Mouse (Mus musculus): Measurements from ENCODE around the gene Cyld. TPM values are rescaled to one million over a fixed set of nuclear protein-coding genes. Genes with fewer than 3 reads are reported as not detected.
"Not testable (repeated sequence)": the region's sequence is repeated elsewhere in the genome, so short reads cannot be mapped to it uniquely, and the experiment has no call there.

Cyld gene
- 10 to 100 TPM; 41.4 to 58.1 TPM for total RNA-seq (2021)
- long read RNA-seq, experiment 1, full-length matches to known transcripts, result 13 of 24 reads
- long read RNA-seq, experiment 1, partial matches to known transcripts, result 2 of 24 reads
- long read RNA-seq, experiment 1, other reads (novel, unspliced or antisense), result 9 of 24 reads
- long read RNA-seq, experiment 2, full-length matches to known transcripts, result 39 of 103 reads
- long read RNA-seq, experiment 2, partial matches to known transcripts, result 20 of 103 reads
- long read RNA-seq, experiment 2, other reads (novel, unspliced or antisense), result 44 of 103 reads

DNA sequence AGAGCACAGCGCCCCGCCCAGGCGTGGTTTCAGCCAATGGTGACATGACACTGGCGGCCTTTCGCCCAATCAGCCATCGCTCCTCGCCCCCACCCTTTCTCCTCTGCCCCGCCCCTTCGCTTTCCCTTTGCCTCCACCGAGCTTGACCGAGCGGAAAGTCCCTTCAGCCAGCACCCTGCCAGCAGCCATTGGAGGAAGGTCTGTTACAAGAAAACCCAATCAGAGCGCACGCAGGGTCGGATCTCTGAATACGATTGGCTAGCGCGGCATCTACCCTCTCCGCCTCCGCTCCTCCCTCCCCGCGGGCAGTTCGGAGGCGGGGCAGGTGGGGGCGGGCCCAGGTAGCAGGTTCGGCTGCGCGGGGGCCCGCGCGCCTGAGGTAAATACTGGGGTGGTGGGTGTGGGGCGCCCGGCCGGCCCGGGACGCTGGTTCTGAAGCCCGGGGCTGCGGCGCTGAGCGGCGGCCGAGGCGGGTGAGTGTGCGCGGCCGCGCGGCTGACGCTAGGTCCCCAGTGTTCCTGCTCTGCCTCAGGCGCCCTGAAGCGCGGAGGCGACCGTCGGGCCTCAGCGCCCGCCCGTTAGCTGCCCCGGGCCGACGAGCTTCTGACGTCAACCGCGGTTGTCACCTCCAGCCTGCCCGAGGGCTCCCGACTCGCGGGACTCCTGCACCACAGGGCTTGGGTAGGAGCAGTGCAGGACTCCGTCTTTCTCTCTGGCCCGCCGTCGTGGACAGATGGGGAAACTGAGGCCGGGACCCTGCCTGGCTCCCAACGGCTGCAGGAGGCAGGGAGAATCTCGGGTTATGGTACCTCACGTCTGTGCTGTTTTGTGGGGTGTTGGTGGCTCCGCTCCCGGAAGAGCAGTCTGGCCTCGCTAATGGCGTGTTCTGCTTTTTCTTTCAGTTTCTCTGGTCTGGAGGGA lies at the start of gene Cyld:
TSS of gene Cyld (plus strand) at position 308 of the 921 bp plus-strand sequence.
- DNase-seq (ENCODE audit: low spot score in 2 of 2), result peak; percentile 94 to 95

DNA sequence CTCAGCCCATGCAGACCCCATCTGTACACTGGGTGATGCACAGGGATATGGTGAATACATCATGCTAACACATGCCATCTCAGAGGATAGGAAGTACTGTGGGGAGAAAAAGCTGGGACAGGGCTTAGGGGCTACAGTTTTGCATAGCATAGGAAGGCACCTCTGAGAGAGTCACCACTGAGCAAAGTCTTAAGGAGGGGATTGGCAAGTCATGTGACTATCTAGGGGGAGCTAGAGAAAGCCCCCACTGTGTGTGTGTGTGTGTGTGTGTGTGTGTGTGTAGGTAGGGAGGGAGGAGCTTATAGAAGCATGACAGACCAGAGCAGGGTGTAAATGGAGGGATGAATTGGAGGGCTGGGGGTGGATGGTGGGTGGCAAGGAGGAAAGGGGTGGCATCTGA lies 48.5 kb upstream of the Cyld start:
- no peak for DNase-seq (ENCODE audit: low spot score in 2 of 2)

GRCm38 (mm10) chr8:88650016-88650708 lies 46.7 kb upstream of the Cyld start:
- DNase-seq (ENCODE audit: low spot score in 2 of 2), result no peak

DNA sequence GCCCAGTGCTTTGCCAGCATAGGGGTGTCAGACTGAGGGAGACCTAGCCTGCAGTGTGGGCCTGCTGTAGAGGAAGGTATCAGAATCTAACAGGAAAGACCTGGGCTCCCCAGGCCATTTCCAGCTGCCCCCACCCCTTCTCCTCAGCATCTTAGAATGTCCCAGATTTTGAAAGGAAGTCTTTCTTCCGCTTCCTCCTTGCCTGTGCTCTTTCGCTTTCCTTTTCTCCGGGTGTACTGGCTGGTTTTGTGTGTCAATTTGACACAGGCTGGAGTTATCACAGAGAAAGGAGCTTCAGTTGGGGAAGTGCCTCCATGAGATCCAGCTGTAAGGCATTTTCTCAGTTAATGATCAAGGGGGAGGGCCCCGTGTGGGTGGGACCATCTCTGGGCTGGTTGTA lies 45.7 kb upstream of the Cyld start:
- DNase-seq (ENCODE audit: low spot score in 2 of 2), result not testable (repeated sequence)

DNA sequence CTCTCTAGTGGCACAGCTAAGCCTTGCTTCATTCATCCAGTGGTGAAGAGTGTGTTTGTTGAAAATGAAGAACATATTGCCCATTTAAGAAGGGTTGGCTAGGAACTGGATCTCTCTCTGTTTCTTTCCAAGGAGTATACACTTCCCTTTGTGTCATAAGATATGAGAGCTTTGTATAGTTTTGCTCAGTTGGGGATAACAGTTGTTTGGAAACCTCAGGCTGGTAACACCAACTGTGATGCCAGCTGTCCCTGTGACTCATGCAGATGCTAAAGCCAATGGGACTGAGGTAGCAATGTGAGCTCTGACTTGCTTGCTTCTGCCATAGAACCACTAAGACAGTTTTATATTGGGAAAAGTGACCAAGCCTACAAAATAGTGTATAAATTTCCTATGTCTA lies 41.5 kb upstream of the Cyld start:
- no peak for DNase-seq (ENCODE audit: low spot score in 2 of 2)

DNA sequence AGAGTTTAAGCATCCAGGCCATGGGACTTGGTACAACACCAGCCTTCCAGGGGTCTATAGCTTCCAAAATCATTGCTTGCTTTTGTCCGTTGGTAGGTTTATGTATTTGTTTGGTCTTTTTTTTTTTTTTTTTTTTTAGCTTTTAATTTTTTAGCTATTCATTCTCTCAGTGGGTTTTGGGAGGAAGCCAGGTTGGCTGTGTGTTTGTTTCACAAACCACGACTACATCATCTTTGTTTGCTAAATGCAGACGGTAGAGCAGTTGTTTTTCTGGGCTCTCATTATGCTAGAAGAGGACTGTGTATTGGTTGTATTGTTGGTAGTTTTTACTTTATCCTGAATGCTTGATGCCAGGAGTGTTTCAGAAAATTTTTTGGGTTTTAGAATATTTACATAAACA lies 37.0 kb upstream of the Cyld start:
- DNase-seq (ENCODE audit: low spot score in 2 of 2), result no peak

- no peak for DNase-seq (ENCODE audit: low spot score in 2 of 2)
Observed at GRCm38 (mm10) chr8:88662401-88662821, 34.4 kb upstream of the Cyld start.

- no peak for DNase-seq (ENCODE audit: low spot score in 2 of 2)
Observed at GRCm38 (mm10) chr8:88664121-88664520, 32.7 kb upstream of the Cyld start.

DNA sequence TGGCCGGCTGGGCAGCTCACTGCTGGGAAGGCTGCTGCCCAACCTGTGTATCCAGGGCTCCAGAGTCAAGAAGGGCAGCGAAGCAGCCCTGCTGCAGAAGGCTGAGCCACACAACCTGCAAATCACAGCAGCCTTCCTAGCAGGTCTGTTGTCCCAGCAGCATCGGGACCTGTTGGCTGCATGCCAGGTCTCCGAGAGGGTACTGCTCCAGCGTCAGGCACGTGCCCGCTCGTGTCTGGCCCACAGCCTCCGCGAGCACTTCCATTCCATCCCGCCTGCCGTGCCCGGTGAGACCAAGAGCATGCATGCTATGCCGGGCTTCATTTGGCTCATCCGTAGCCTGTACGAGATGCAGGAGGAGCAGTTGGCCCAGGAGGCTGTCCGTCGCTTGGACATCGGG lies 31.9 kb upstream of the Cyld start:
- DNase-seq (ENCODE audit: low spot score in 2 of 2), result no peak

GRCm38 (mm10) chr8:88666435-88666834 lies 30.4 kb upstream of the Cyld start:
- DNase-seq (ENCODE audit: low spot score in 2 of 2), result no peak

- no peak for DNase-seq (ENCODE audit: low spot score in 2 of 2)
Observed at GRCm38 (mm10) chr8:88668400-88669086, 28.3 kb upstream of the Cyld start.

DNA sequence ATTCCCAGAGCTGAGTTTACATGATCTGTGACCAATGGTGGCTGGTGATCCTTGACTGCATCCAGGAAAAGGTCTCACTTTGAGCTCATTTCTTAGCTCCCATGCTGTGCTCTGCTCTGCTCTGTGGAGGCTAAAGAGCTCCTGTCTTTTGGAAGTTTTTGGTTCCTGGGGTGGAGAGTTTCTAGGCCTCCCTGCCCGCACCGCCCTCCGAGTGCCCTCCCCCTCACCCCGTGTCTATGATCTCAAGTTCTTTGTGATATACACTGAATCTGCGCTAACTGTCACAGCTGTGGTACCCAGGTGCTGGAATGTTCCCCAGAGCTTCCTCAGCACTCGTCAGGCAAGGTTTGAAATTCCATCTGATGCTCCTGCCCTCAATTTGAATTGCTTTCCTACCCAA lies 26.0 kb upstream of the Cyld start:
- DNase-seq (ENCODE audit: low spot score in 2 of 2), result no peak

DNA sequence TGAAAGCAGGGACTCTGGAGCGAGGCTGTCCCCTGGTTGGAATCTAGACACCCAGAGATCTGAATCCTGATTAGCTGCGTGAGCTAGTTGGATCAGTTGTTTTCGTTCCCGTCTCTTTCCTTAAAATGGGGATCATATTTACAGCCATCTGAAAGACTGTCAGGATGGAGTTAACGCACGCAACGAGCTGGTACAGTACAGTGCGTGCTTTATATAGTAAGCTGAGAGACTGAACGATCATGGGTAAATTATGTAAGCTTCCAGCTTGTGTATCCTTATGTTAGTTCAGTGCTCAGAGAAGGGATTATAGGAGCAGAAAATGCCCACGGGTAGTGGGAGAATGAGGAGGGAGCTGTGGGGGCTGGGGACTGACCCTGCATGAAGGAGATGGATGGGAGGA lies 25.3 kb upstream of the Cyld start:
- DNase-seq (ENCODE audit: low spot score in 2 of 2), result no peak

- DNase-seq (ENCODE audit: low spot score in 2 of 2), result no peak
Observed at GRCm38 (mm10) chr8:88673859-88674258, 23.0 kb upstream of the Cyld start.

DNA sequence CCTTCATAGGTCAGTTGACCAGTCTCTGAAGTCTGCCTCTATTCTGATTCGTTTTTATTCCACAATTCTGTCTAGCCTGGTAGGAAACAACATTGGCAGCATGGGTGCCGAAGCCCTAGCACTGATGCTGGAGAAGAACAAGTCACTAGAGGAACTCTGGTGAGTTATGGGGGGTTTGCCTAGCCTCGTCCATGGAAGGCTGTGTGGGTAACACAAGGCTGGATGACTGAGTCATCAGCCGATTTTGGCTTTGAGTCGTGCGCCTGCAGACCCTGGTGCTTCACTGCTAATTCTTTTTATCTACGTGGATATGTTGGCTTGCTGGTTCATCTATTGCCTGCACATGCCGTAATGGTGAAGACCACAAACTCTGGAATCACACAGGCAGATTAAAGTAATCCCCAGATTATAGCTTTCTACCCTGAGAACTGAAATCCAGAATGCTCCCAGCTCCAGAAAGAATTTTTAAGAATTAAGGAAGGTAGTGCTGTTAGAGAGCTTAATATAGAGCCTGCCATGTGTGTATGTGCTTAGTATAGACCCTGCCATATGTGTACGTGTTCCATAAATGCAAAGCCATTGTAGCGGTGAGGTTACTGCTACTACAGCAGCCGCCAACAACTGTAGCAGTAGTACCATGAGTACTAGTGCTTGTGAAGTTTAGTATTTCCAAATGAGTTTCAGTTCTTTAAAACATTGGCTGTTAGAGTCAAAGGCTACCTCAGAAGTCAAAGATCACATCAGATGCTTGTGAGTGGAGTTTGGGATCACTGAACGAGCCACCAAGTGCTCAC lies 21.3 kb upstream of the Cyld start:
- DNase-seq (ENCODE audit: low spot score in 2 of 2), result no peak

DNA sequence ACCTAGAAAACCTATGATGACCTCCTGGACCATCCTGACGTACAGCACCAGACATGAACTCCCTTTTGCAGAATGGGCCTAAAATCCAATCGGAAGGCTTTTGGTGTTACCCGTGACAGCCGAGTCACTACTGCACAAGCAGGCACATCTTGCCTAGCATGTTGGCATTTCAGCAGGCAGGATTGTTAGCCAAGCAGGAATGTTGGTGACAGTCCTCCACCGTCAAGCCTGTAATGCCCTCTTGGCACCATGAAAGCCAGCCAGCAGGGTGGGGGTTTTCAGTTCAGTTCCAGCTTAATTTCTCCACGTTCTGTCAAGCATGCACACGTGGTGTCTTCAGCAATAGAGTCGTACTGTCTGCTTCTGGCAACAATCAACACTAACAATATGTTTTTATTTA lies 19.8 kb upstream of the Cyld start:
- no peak for DNase-seq (ENCODE audit: low spot score in 2 of 2)

DNA sequence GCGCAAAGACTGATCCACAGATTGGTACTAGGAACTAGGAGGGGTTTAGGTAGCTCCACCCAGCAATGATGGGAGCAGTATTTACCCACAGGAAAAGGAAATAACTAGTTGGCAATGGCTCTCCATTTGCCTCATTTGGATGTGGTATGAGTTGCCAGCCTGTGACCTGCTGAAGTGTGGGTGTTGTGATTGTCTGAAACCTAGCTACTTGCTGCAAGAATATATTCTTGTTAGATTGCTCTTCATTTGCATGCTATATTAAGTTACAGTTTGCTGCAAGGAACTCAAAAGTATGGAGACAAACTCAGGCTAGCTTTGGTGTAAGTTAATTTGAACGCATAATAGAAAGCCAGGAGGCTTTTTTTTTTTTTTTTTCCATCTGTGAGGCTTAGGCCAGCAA lies 16.3 kb upstream of the Cyld start:
- no peak for DNase-seq (ENCODE audit: low spot score in 2 of 2)

- no peak for DNase-seq (ENCODE audit: low spot score in 2 of 2)
Observed at GRCm38 (mm10) chr8:88681046-88681445, 15.8 kb upstream of the Cyld start.

DNA sequence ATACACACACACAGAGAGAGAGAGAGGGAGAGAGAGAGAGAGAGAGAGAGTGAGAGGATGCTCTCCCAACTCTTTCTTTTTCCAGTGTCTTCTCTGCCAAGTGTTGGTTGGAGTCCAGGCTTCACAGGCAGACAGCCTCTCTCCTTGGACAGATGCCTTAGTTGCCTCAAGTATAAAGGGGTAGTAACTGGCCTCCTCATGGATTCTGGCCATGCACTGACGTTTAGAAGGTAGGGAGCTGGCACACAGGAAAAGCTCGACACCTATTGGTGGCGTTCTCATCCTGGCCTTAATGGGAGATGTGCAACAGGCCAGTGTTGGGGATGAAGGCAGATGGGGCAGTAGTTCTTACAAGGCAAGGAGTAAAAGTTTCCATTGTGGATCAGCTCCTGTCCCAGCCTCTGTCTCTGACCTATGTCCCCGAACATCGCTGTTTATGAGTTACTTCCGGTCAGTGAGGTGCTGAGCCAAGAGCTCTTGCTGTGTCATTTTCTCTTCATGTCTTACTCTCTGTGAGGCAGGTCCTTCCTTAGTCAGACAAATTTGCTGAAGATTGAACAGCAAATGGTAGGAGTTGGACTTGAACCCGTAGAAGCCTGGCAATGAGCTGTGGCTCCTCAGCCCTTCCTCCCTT lies 13.1 kb upstream of the Cyld start:
- DNase-seq (ENCODE audit: low spot score in 2 of 2), result no peak
